Mouse (Mus musculus): ENCODE data around the gene Pfkm.

Gene Pfkm

DNA sequence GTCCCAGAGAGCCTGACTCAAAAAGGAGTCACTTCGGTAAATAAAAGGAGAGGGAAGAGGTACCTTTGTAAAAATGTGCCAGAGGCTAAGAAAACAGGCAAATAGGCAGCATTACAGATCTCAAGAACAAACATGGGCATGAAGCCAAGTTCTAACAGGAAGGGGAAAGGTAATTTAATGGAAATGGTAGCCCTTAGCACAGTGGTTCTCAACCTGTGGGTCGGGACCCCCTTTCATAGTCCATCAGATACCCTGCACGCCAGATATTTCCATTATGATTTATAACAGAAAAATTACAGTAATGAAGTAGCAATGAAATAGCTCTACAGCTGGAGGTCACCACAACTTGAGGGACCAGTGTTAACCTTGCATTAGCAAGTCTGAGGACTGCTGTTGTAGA is 84.9 kb downstream of the Pfkm start:
- DNase-seq: peak; percentile 51

DNA sequence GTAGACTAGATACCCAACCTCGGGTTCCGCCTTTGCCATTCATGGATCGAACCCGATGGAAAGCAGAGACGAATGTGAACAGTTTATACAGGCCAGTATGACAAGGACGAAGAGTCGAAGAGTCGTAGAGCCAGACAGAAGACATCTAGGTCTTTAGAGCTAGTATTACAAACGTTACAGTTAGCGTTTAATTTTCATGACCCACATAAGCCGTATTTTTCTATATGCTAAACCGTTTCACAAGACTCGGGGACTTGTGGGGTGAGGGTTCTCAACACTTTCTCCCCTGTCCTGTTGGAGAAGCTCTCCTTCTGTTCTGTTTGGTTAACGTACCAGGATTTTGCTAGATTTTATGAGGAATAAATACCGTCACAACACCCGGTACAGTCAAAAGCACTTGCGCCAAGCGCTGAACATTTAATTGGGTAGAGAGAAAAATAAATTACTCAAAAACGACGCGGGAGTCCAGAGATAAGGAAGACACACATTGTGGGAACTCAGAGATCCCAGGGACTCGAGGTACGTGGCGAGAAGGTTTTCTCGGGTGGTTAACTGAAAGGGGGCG is 88.3 kb downstream of the Pfkm start:
- DNase-seq: peak; percentile 68

GRCm38 (mm10) chr15:98181132-98181711 is 88.8 kb downstream of the Pfkm start:
- peak; percentile 100 for DNase-seq

All from heart, adult 11 months (tissue).